Comparison of ENCODE assay signal across 24 mouse cellular contexts in genomic region chr6:31169868-31170600, GRCm38 (mm10).
A peak's percentile ranks its signal among the peaks of the same experiment; 100 is the strongest.
DNase-seq lines count a peak whose midpoint lies in the region; ATAC-seq and TF ChIP-seq lines count a peak whose summit lies in the region.
"Had no signal": no experiment of that assay in that cellular context is flagged by ENCODE, and none has a peak within 500 bp of the region (broad histone marks: within the 10 kb centered on the region; RNA-seq: fewer than 3 reads in every experiment).

No protein-coding gene starts in this region.

- 0 out of 2 replicates have a peak, but pooled peaks have one; percentile 9 for TF ChIP-seq CTCF in kidney, adult 2 months (conservative IDR thresholded peaks at IDR 0.05; ENCODE audit: insufficient read depth, insufficient read length, low read depth, low read length)
- peak; percentile 18; the same call in 1 of the 2 replicates for TF ChIP-seq CTCF in lung, embryonic 14.5 days (IDR thresholded peaks at IDR 0.05; ENCODE audit: low read depth)
- TF ChIP-seq CTCF in small intestine, adult 2 months (IDR thresholded peaks at IDR 0.05; ENCODE audit: extremely low read depth, insufficient read length, insufficient replicate concordance, low read depth, low read length) = no peak

- no peaks in the 10 kb centered on the region for H3K9me3 ChIP-seq in forebrain, embryonic 14.5 days (replicated peaks; ENCODE audit: control insufficient read depth, low read length)
- no peaks in the 10 kb centered on the region for H3K9me3 ChIP-seq in forebrain, embryonic 16.5 days (ENCODE audit: control insufficient read depth, low read length)
- no peaks in the 10 kb centered on the region for H3K9me3 ChIP-seq in kidney, embryonic 14.5 days (ENCODE audit: control insufficient read depth, low read length)
- H3K9me3 ChIP-seq in lung, embryonic 14.5 days (ENCODE audit: low read depth, low read length) = no peaks in the 10 kb centered on the region
- H3K9me3 ChIP-seq: embryonic facial prominence, embryonic 12.5 days; forebrain, embryonic 15.5 days; hindbrain, embryonic 15.5 days; limb, embryonic 15.5 days; liver, embryonic 15.5 days; midbrain, embryonic 13.5 days had no signal

- no peak for ATAC-seq in forebrain, embryonic 14.5 days
- no peak for ATAC-seq in forebrain, embryonic 16.5 days
- no peak for ATAC-seq in kidney, embryonic 14.5 days (ENCODE audit: low FRiP score, low TSS enrichment)
- ATAC-seq in lung, embryonic 14.5 days (ENCODE audit: insufficient read depth) = no peak
- ATAC-seq: forebrain, embryonic 15.5 days; midbrain, embryonic 13.5 days; Patski had no signal

- TF ChIP-seq POLR2A in kidney, adult 2 months (IDR thresholded peaks at IDR 0.05; ENCODE audit: low read depth, low read length) = no peak
- TF ChIP-seq POLR2A in small intestine, adult 2 months (IDR thresholded peaks at IDR 0.05; ENCODE audit: low read depth, low read length) = no peak

- H3K9ac ChIP-seq in forebrain, embryonic 14.5 days (ENCODE audit: low read length) = no peak overlapping the region
- H3K9ac ChIP-seq in forebrain, embryonic 16.5 days (replicated peaks; ENCODE audit: low read depth, low read length) = no peak overlapping the region
- no peak overlapping the region for H3K9ac ChIP-seq in kidney, embryonic 14.5 days (ENCODE audit: low read depth, low read length)
- H3K9ac ChIP-seq in lung, embryonic 14.5 days = no peak overlapping the region
- H3K9ac ChIP-seq: embryonic facial prominence, embryonic 12.5 days; forebrain, embryonic 15.5 days; hindbrain, embryonic 15.5 days; limb, embryonic 15.5 days; liver, embryonic 15.5 days; midbrain, embryonic 13.5 days had no signal

- H3K4me3 ChIP-seq in forebrain, embryonic 14.5 days (ENCODE audit: low read depth, low read length) = no peak overlapping the region
- H3K4me3 ChIP-seq in forebrain, embryonic 16.5 days (replicated peaks; ENCODE audit: low read length) = no peak overlapping the region
- H3K4me3 ChIP-seq in kidney, adult 2 months (ENCODE audit: insufficient read depth, low read depth, low read length) = no peak overlapping the region
- no peak overlapping the region for H3K4me3 ChIP-seq in kidney, embryonic 14.5 days (ENCODE audit: low read length)
- H3K4me3 ChIP-seq in lung, embryonic 14.5 days (ENCODE audit: low read depth, low read length) = no peak overlapping the region
- no peak overlapping the region for H3K4me3 ChIP-seq in small intestine, adult 2 months (ENCODE audit: low read depth, low read length)
- H3K4me3 ChIP-seq: embryonic facial prominence, embryonic 12.5 days; forebrain, embryonic 15.5 days; hindbrain, embryonic 15.5 days; limb, embryonic 15.5 days; liver, embryonic 15.5 days; midbrain, embryonic 13.5 days had no signal

- no peak overlapping the region for H3K27ac ChIP-seq in forebrain, embryonic 14.5 days (ENCODE audit: low read depth, low read length)
- H3K27ac ChIP-seq in forebrain, embryonic 16.5 days (ENCODE audit: low read length) = no peak overlapping the region
- H3K27ac ChIP-seq in kidney, adult 2 months (ENCODE audit: insufficient read depth, low read depth, low read length) = no peak overlapping the region
- no peak overlapping the region for H3K27ac ChIP-seq in kidney, embryonic 14.5 days (ENCODE audit: low read depth, low read length)
- no peak overlapping the region for H3K27ac ChIP-seq in lung, embryonic 14.5 days (ENCODE audit: low read depth)
- H3K27ac ChIP-seq in small intestine, adult 2 months (ENCODE audit: insufficient read depth, low read depth, low read length) = peak overlapping the region; percentile 91
- H3K27ac ChIP-seq: embryonic facial prominence, embryonic 12.5 days; forebrain, embryonic 15.5 days; hindbrain, embryonic 15.5 days; limb, embryonic 15.5 days; liver, embryonic 15.5 days; midbrain, embryonic 13.5 days had no signal

- no peaks in the 10 kb centered on the region for H3K27me3 ChIP-seq in forebrain, embryonic 14.5 days (replicated peaks; ENCODE audit: control insufficient read depth, insufficient read depth, low read length)
- no peaks in the 10 kb centered on the region for H3K27me3 ChIP-seq in forebrain, embryonic 16.5 days (replicated peaks; ENCODE audit: control insufficient read depth, insufficient read depth, low read length)
- no peaks in the 10 kb centered on the region for H3K27me3 ChIP-seq in kidney, adult 2 months (replicated peaks; ENCODE audit: control insufficient read depth, insufficient read depth, low read length)
- no peaks in the 10 kb centered on the region for H3K27me3 ChIP-seq in kidney, embryonic 14.5 days (ENCODE audit: control insufficient read depth, insufficient read depth, low read length)
- H3K27me3 ChIP-seq in lung, embryonic 14.5 days (ENCODE audit: insufficient read depth, low read length) = no peaks in the 10 kb centered on the region
- H3K27me3 ChIP-seq in small intestine, adult 2 months (ENCODE audit: control insufficient read depth, insufficient read depth, low read length) = no peaks in the 10 kb centered on the region
- H3K27me3 ChIP-seq: embryonic facial prominence, embryonic 12.5 days; forebrain, embryonic 15.5 days; hindbrain, embryonic 15.5 days; limb, embryonic 15.5 days; liver, embryonic 15.5 days; midbrain, embryonic 13.5 days; Patski had no signal

- peak; percentile 24 for DNase-seq in forebrain, embryonic 14.5 days (ENCODE audit: low spot score)
- DNase-seq in kidney, adult 2 months = no peak
- no peak for DNase-seq in lung, embryonic 14.5 days
- DNase-seq in lung, postnatal 25 days (ENCODE audit: low spot score) = no peak
- no peak for DNase-seq in spleen, postnatal 10 days (ENCODE audit: low spot score in 2 of 2)
- DNase-seq: adrenal gland, adult 8-10 months; cerebellum, adult 18-20 months; cerebellum, postnatal 14 days; gastrocnemius, postnatal 25 days; heart, postnatal 4 days; kidney, adult 11 months; kidney, postnatal 14 days; layer of hippocampus, postnatal 36 days; lung, postnatal 10 days had no signal

- 67% methylated on average over 9 of the region's 9 CpGs for WGBS in forebrain, embryonic 14.5 days
- 52% methylated on average over 9 of the region's 9 CpGs for WGBS in forebrain, embryonic 16.5 days
- WGBS in kidney, adult 2 months = 46% methylated on average over 9 of the region's 9 CpGs
- 43% methylated on average over 9 of the region's 9 CpGs for WGBS in kidney, embryonic 14.5 days
- 44% methylated on average over 9 of the region's 9 CpGs for WGBS in lung, embryonic 14.5 days
- 39% methylated on average over 9 of the region's 9 CpGs for WGBS in small intestine, adult 2 months

- no peaks in the 10 kb centered on the region for H3K36me3 ChIP-seq in forebrain, embryonic 14.5 days (ENCODE audit: control insufficient read depth, insufficient read depth, low read length)
- H3K36me3 ChIP-seq in forebrain, embryonic 16.5 days (ENCODE audit: control insufficient read depth, insufficient read depth) = no peaks in the 10 kb centered on the region
- peaks cover 8% of the 10 kb centered on the region; the same call in 1 of the 2 replicates for H3K36me3 ChIP-seq in kidney, adult 2 months (ENCODE audit: control insufficient read depth, insufficient read depth, low read length)
- H3K36me3 ChIP-seq in kidney, embryonic 14.5 days (ENCODE audit: control insufficient read depth, insufficient read depth, low read length) = no peaks in the 10 kb centered on the region
- no peaks in the 10 kb centered on the region for H3K36me3 ChIP-seq in lung, embryonic 14.5 days (ENCODE audit: insufficient read depth)
- peaks cover 2% of the 10 kb centered on the region; the same call in 1 of the 2 replicates for H3K36me3 ChIP-seq in small intestine, adult 2 months (ENCODE audit: control insufficient read depth, insufficient read depth, low read length)
- H3K36me3 ChIP-seq: embryonic facial prominence, embryonic 12.5 days; forebrain, embryonic 15.5 days; hindbrain, embryonic 15.5 days; limb, embryonic 15.5 days; liver, embryonic 15.5 days; midbrain, embryonic 13.5 days had no signal

- H3K4me2 ChIP-seq in forebrain, embryonic 14.5 days (ENCODE audit: low read length) = no peak overlapping the region
- no peak overlapping the region for H3K4me2 ChIP-seq in forebrain, embryonic 16.5 days (ENCODE audit: low read length)
- no peak overlapping the region for H3K4me2 ChIP-seq in kidney, embryonic 14.5 days (replicated peaks; ENCODE audit: low read depth, low read length)
- H3K4me2 ChIP-seq in lung, embryonic 14.5 days = no peak overlapping the region
- H3K4me2 ChIP-seq: embryonic facial prominence, embryonic 12.5 days; forebrain, embryonic 15.5 days; hindbrain, embryonic 15.5 days; limb, embryonic 15.5 days; midbrain, embryonic 13.5 days had no signal

- H3K4me1 ChIP-seq in forebrain, embryonic 14.5 days (ENCODE audit: control insufficient read depth, insufficient read depth, low read length) = no peaks in the 10 kb centered on the region
- H3K4me1 ChIP-seq in forebrain, embryonic 16.5 days (replicated peaks; ENCODE audit: control insufficient read depth, insufficient read depth, low read length) = peaks cover 30% of the 10 kb centered on the region
- peaks cover 5% of the 10 kb centered on the region; the same call in 1 of the 2 replicates for H3K4me1 ChIP-seq in kidney, adult 2 months (ENCODE audit: control insufficient read depth, insufficient read depth, low read length)
- no peaks in the 10 kb centered on the region for H3K4me1 ChIP-seq in kidney, embryonic 14.5 days (ENCODE audit: control insufficient read depth, insufficient read depth, low read length)
- no peaks in the 10 kb centered on the region for H3K4me1 ChIP-seq in lung, embryonic 14.5 days (ENCODE audit: insufficient read depth)
- H3K4me1 ChIP-seq in small intestine, adult 2 months (ENCODE audit: control insufficient read depth, insufficient read depth, insufficient read length, low read length) = peaks cover 16% of the 10 kb centered on the region; the same call in 1 of the 2 replicates
- H3K4me1 ChIP-seq: embryonic facial prominence, embryonic 12.5 days; limb, embryonic 15.5 days had no signal
